Mouse (Mus musculus): ENCODE results near the gene Slc17a8.

The Slc17a8 gene

GRCm38 (mm10) chr10:89527054-89527453, 94.0 kb downstream of the Slc17a8 start:
- DNase-seq (ENCODE audit: low spot score), result peak; percentile 57

- no peak for DNase-seq (ENCODE audit: low spot score)
These were observed 95.2 kb downstream of the Slc17a8 start for GRCm38 (mm10) chr10:89525823-89526222.

Measured in MN1 (cell line).